Mouse (Mus musculus) myocyte (in vitro differentiated cells): ENCODE data around the gene Pax4.
A peak's percentile ranks its signal among the peaks of the same experiment; 100 is the strongest.

Experiments
- E2F4 ChIP-seq: IDR thresholded peaks from one replicate; pipeline ENCODE4 v1.6.1; 2011; ENCODE audit warnings: mild to moderate bottlenecking, control low read depth, moderate library complexity; ENCODE audit not compliant: insufficient read depth
- MAX ChIP-seq: IDR thresholded peaks from one replicate; pipeline ENCODE4 v1.6.1; 2011; ENCODE audit warnings: low read depth, mild to moderate bottlenecking, control low read depth
- MYOD1 ChIP-seq, 3 experiments: IDR thresholded peaks; one replicate each; pipeline ENCODE4 v1.6.1; 2011; ENCODE audit warnings: control low read depth in 2 of 3, low read depth in 2 of 3, mild to moderate bottlenecking in 2 of 3, moderate library complexity in 1 of 3; ENCODE audit not compliant: insufficient read length in 2 of 3, control insufficient read depth in 1 of 3
- MYOG ChIP-seq, 3 experiments: IDR thresholded peaks; one replicate each; pipeline ENCODE4 v1.6.1; 2011; ENCODE audit warnings: control low read depth in 2 of 3, low read depth in 2 of 3, mild to moderate bottlenecking in 2 of 3; ENCODE audit not compliant: insufficient read length in 2 of 3, control insufficient read depth in 1 of 3, insufficient read depth in 1 of 3
- POLR2A ChIP-seq: IDR thresholded peaks from one replicate; pipeline ENCODE4 v1.6.1; 2011; ENCODE audit warnings: low read depth, mild to moderate bottlenecking, control low read depth, moderate library complexity; ENCODE audit not compliant: insufficient read length
- POLR2AphosphoS2 ChIP-seq: IDR thresholded peaks from one replicate; pipeline ENCODE4 v1.6.1; 2011; ENCODE audit warnings: low read depth, control low read depth; ENCODE audit not compliant: insufficient read length
- SRF ChIP-seq: IDR thresholded peaks from one replicate; pipeline ENCODE4 v1.6.1; 2011; ENCODE audit warnings: low read depth; ENCODE audit not compliant: control insufficient read depth, insufficient read length
- TCF12 ChIP-seq: IDR thresholded peaks from one replicate; pipeline ENCODE4 v1.6.1; 2011; ENCODE audit warnings: mild to moderate bottlenecking, control low read depth; ENCODE audit not compliant: poor library complexity, insufficient read depth, severe bottlenecking
- TCF3 ChIP-seq: IDR thresholded peaks from one replicate; pipeline ENCODE4 v1.6.1; 2011; ENCODE audit warnings: low read depth, control low read depth; ENCODE audit not compliant: insufficient read length
- USF1 ChIP-seq: IDR thresholded peaks from one replicate; pipeline ENCODE4 v1.6.1; 2011; ENCODE audit warnings: low read depth, mild to moderate bottlenecking, control low read depth, moderate library complexity

GRCm38 (mm10) chr6:28486008-28486407 lies 36.9 kb upstream of the Pax4 start:
- no peak for TF ChIP-seq POLR2A
- TF ChIP-seq TCF3: no peak
- no peak for TF ChIP-seq POLR2AphosphoS2
- no peak for TF ChIP-seq TCF12
- no peak for TF ChIP-seq E2F4
- no peak for TF ChIP-seq USF1
- TF ChIP-seq MYOG (IDR thresholded peaks at IDR 0.05; ENCODE audit: control insufficient read depth in 1 of 3, insufficient read depth in 1 of 3, insufficient read length in 2 of 3, low read depth in 2 of 3): peak in 1 of 3 experiments; percentile 28
- TF ChIP-seq SRF: no peak
- TF ChIP-seq MAX: no peak
- TF ChIP-seq MYOD1 (IDR thresholded peaks at IDR 0.05; ENCODE audit: control insufficient read depth in 1 of 3, insufficient read length in 2 of 3, low read depth in 2 of 3): peak in 1 of 3 experiments; percentile 66
